Mouse (Mus musculus) ES-Bruce4 (cell line): ENCODE results near the gene Onecut1. TPM values are rescaled to one million over a fixed set of nuclear protein-coding genes. Genes with fewer than 3 reads are reported as not detected.
A peak's percentile ranks its signal among the peaks of the same experiment; 100 is the strongest.

Experiments
- H3K27ac ChIP-seq: 2 replicates; pipeline ENCODE4 v1.5.1; 2012; ENCODE audit warnings: low read length, inconsistent platforms; ENCODE audit not compliant: insufficient read depth
- H3K27me3 ChIP-seq: 2 replicates; pipeline ENCODE4 v1.6.1; 2012; ENCODE audit warnings: mild to moderate bottlenecking, low read length, inconsistent platforms; ENCODE audit not compliant: control insufficient read depth, poor library complexity, insufficient read depth, severe bottlenecking
- H3K36me3 ChIP-seq: 2 replicates; pipeline ENCODE4 v1.6.1; 2012; ENCODE audit warnings: inconsistent platforms, mild to moderate bottlenecking, low read length, moderate library complexity; ENCODE audit not compliant: control insufficient read depth, poor library complexity, insufficient read depth, severe bottlenecking
- H3K4me1 ChIP-seq: one replicate; pipeline ENCODE4 v1.8.1; 2011; ENCODE audit warnings: low read length; ENCODE audit not compliant: control insufficient read depth, insufficient read depth
- H3K4me3 ChIP-seq: 2 replicates; pipeline ENCODE4 v1.5.1; 2011; ENCODE audit warnings: low read depth, mild to moderate bottlenecking, low read length
- H3K9ac ChIP-seq: 2 replicates; pipeline ENCODE4 v1.6.1; 2012; ENCODE audit warnings: low read depth, mild to moderate bottlenecking, inconsistent platforms; ENCODE audit not compliant: poor library complexity, severe bottlenecking
- H3K9me3 ChIP-seq: replicated peaks from 2 replicates; pipeline ENCODE4 v1.6.1; 2012; ENCODE audit warnings: mild to moderate bottlenecking, low read length, inconsistent platforms; ENCODE audit not compliant: control insufficient read depth, poor library complexity, insufficient read depth, severe bottlenecking
- CTCF ChIP-seq: IDR thresholded peaks from one replicate; pipeline ENCODE4 v1.8.1; 2011; ENCODE audit warnings: low read depth, low read length
- EP300 ChIP-seq: IDR thresholded peaks from 2 replicates; pipeline ENCODE4 v1.6.1; 2011; ENCODE audit warnings: low read depth, low read length; ENCODE audit not compliant: insufficient read depth
- POLR2A ChIP-seq: IDR thresholded peaks from one replicate; pipeline ENCODE4 v1.8.1; 2011; ENCODE audit warnings: low read length; ENCODE audit not compliant: insufficient read depth
- polyA plus RNA-seq: library from polyadenylated mRNA; stranded (reverse); fragments of >200 nt; gene quantifications from 2 replicates; pipeline ENCODE4 v1.2.4, GENCODE M21; 2011; ENCODE audit warnings: low read depth; ENCODE audit not compliant: missing spikeins, insufficient read depth, insufficient read length

Gene Onecut1
- polyA plus RNA-seq, 1 experiment, result not detected

- H3K4me3 ChIP-seq, result no peak overlapping the region
- no peak overlapping the region for H3K9ac ChIP-seq
- H3K27me3 ChIP-seq, result peaks cover 24% of the 10 kb centered on the region
- peaks cover 2% of the 10 kb centered on the region for H3K4me1 ChIP-seq
- no peaks in the 10 kb centered on the region for H3K9me3 ChIP-seq
- no peaks in the 10 kb centered on the region for H3K36me3 ChIP-seq
- no peak overlapping the region for H3K27ac ChIP-seq
- TF ChIP-seq CTCF, result no peak
Observed at GRCm38 (mm10) chr9:74856578-74857507, 4.9 kb upstream of the Onecut1 start.

GRCm38 (mm10) chr9:74857508-74857840, 4.2 kb upstream of the Onecut1 start:
- Histone ChIP-seq H3K9ac (no peak overlapping the region), H3K9me3 (no peaks in the 10 kb centered on the region), H3K27me3 (peaks cover 19% of the 10 kb centered on the region), H3K4me1 (peaks cover 2% of the 10 kb centered on the region), H3K27ac (no peak overlapping the region), H3K36me3 (no peaks in the 10 kb centered on the region), H3K4me3 (no peak overlapping the region)
- no peak for TF ChIP-seq CTCF
- no peak for TF ChIP-seq EP300
- TF ChIP-seq POLR2A, result no peak

- H3K36me3 ChIP-seq, result no peaks in the 10 kb centered on the region
- H3K9ac ChIP-seq, result no peak overlapping the region
- peaks cover 2% of the 10 kb centered on the region for H3K4me1 ChIP-seq
- H3K9me3 ChIP-seq, result no peaks in the 10 kb centered on the region
- peaks cover 20% of the 10 kb centered on the region for H3K27me3 ChIP-seq
- no peak overlapping the region for H3K27ac ChIP-seq
- H3K4me3 ChIP-seq, result no peak overlapping the region
- TF ChIP-seq POLR2A, result no peak
- no peak for TF ChIP-seq CTCF
Observed at GRCm38 (mm10) chr9:74858111-74858510, 3.6 kb upstream of the Onecut1 start.

GRCm38 (mm10) chr9:74860461-74860860, 1.3 kb upstream of the Onecut1 start:
- Histone ChIP-seq H3K9me3 (no peaks in the 10 kb centered on the region), H3K27ac (no peak overlapping the region), H3K36me3 (no peaks in the 10 kb centered on the region), H3K27me3 (peaks cover 17% of the 10 kb centered on the region), H3K4me1 (peaks cover 2% of the 10 kb centered on the region), H3K9ac (no peak overlapping the region), H3K4me3 (no peak overlapping the region)
- TF ChIP-seq EP300 (peak; percentile 96), CTCF (no peak), POLR2A (no peak)

GRCm38 (mm10) chr9:74862096-74862780, 517 bp downstream of the Onecut1 start:
- Histone ChIP-seq H3K4me1 (peaks cover 2% of the 10 kb centered on the region), H3K27ac (no peak overlapping the region), H3K9ac (peak overlapping the region; percentile 58), H3K9me3 (no peaks in the 10 kb centered on the region), H3K4me3 (peak overlapping the region; percentile 71), H3K27me3 (peaks cover 17% of the 10 kb centered on the region), H3K36me3 (no peaks in the 10 kb centered on the region)
- no peak for TF ChIP-seq POLR2A
- no peak for TF ChIP-seq EP300
- no peak for TF ChIP-seq CTCF
